Mouse (Mus musculus) liver, postnatal 0 days (tissue): ENCODE measurements around the gene Gorasp2.

Experiments used
- CTCF ChIP-seq: sonication (generic); IDR thresholded peaks from 2 replicates; pipeline ENCODE4 v1.5.1; 2016; ENCODE audit warnings: antibody characterized with exemption, low read depth
- EP300 ChIP-seq: IDR thresholded peaks from 2 replicates; pipeline ENCODE4 v1.6.1; 2016; ENCODE audit warnings: antibody characterized with exemption, low read depth, mild to moderate bottlenecking

- TF ChIP-seq CTCF, result no peak
- TF ChIP-seq EP300, result no peak
Measured at GRCm38 (mm10) chr2:70742588-70742987, 81.2 kb downstream of the Gorasp2 start.
